Mouse (Mus musculus): Measurements from ENCODE around the gene Dolpp1. TPM values are rescaled to one million over a fixed set of nuclear protein-coding genes. Genes with fewer than 3 reads are reported as not detected.

Gene Dolpp1
- polyA plus RNA-seq, 1 experiment from 2014 or later = 16.8 TPM

Small RNAs within 50 kb of the gene (microRNA-seq; reads per million reads assigned to microRNA genes)
- gene Gm47292 = not detected

Other genes with a start within 250 kb of the Dolpp1 start
- gene Endog, start 220.8 kb upstream of the Dolpp1 start, polyA plus RNA-seq (2014; fragmentation: Nextera tagmentation; extraction: Ambion mirVana) = 40.3 and 43.2 TPM in 2 replicates
- gene Spout1, start 213.8 kb upstream of the Dolpp1 start, polyA plus RNA-seq (2014; fragmentation: Nextera tagmentation; extraction: Ambion mirVana) = 24.7 and 28.0 TPM in 2 replicates
- 22.0 and 26.0 TPM in 2 replicates for gene Kyat1, start 186.4 kb upstream of the Dolpp1 start, polyA plus RNA-seq (2014; fragmentation: Nextera tagmentation; extraction: Ambion mirVana)
- 47.4 and 52.7 TPM in 2 replicates for gene Lrrc8a, start 154.5 kb upstream of the Dolpp1 start, polyA plus RNA-seq (2014; fragmentation: Nextera tagmentation; extraction: Ambion mirVana)
- 0.13 and 0.55 TPM in 2 replicates for gene Gm28035, start 151.7 kb upstream of the Dolpp1 start, polyA plus RNA-seq (2014; fragmentation: Nextera tagmentation; extraction: Ambion mirVana)
- gene Phyhd1, start 126.1 kb upstream of the Dolpp1 start, polyA plus RNA-seq (2014; fragmentation: Nextera tagmentation; extraction: Ambion mirVana) = 10.8 TPM in 2 replicates
- gene Gm28038, start 111.2 kb upstream of the Dolpp1 start, polyA plus RNA-seq (2014; fragmentation: Nextera tagmentation; extraction: Ambion mirVana) = not detected in 2 replicates
- 33.0 and 33.4 TPM in 2 replicates for gene Dolk, start 105.9 kb upstream of the Dolpp1 start, polyA plus RNA-seq (2014; fragmentation: Nextera tagmentation; extraction: Ambion mirVana)
- 23.9 and 26.2 TPM in 2 replicates for gene Nup188, start 105.9 kb upstream of the Dolpp1 start, polyA plus RNA-seq (2014; fragmentation: Nextera tagmentation; extraction: Ambion mirVana)
- gene Sh3glb2, start 32.9 kb upstream of the Dolpp1 start, polyA plus RNA-seq (2014; fragmentation: Nextera tagmentation; extraction: Ambion mirVana) = 94.6 and 97.3 TPM in 2 replicates
- 28.3 and 31.6 TPM in 2 replicates for gene Miga2, start 28.0 kb upstream of the Dolpp1 start, polyA plus RNA-seq (2014; fragmentation: Nextera tagmentation; extraction: Ambion mirVana)
- 127 and 135 TPM in 2 replicates for gene Crat, start 23.6 kb downstream of the Dolpp1 start, polyA plus RNA-seq (2014; fragmentation: Nextera tagmentation; extraction: Ambion mirVana)
- gene Ptpa, start 23.8 kb downstream of the Dolpp1 start, polyA plus RNA-seq (2014; fragmentation: Nextera tagmentation; extraction: Ambion mirVana) = 42.0 and 61.2 TPM in 2 replicates
- gene Ier5l, start 82.0 kb downstream of the Dolpp1 start, polyA plus RNA-seq (2014; fragmentation: Nextera tagmentation; extraction: Ambion mirVana) = 3.5 and 4.2 TPM in 2 replicates
- gene Cstad, start 202.8 kb downstream of the Dolpp1 start, polyA plus RNA-seq (2014; fragmentation: Nextera tagmentation; extraction: Ambion mirVana) = 3.2 and 3.8 TPM in 2 replicates

Data from heart, embryonic 14.5 days (tissue).